Mouse (Mus musculus): ENCODE data around the gene Ankrd23. TPM values are rescaled to one million over a fixed set of nuclear protein-coding genes. Genes with fewer than 3 reads are reported as not detected.
A peak's percentile ranks its signal among the peaks of the same experiment; 100 is the strongest.

Gene Ankrd23
- polyA plus RNA-seq, 1 experiment from 2014 or later: 17.0 TPM

DNA sequence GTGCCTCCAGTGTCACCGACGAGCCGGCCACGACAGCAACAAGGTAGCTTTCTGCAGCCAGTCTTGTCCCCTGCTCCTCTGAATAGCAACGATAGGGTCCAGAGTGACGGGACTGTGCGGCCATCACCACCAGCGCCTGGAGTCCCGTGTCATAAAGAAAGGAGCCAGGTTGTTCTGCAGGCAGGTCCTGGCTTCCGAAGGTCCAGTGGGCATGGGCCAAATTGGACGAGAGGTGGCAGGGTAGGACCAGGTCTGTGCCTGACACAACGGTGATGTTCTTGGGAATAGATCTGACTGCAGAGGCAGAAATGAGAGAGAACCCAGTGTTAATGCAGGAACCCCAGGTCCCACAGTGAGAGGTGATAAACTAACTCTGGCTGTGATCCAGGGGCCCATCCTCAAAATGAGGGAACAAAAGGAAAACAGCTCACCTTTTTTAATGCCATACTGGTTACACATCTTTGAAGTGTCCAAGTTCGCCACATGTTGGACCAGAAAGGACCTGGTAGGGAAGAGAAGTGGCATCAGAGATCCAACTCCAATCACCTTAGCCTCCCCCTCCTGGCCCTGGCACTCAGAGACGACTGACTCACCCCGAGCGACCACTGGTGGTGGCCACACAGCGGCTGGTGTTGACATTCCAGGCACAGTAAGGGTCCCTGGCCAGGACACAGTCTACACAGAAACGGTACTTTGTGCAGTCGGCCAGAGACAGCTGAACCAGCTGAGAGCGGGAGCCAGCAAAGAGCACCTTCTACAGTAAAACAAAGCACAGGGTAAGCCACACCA, 13.6 kb upstream of the Ankrd23 start:
- Histone ChIP-seq H3K36me3 (ENCODE audit: control insufficient read depth, insufficient read depth, low read length) (peaks cover 41% of the 10 kb centered on the region), H3K9ac (ENCODE audit: low read depth, low read length) (no peak overlapping the region), H3K4me2 (ENCODE audit: low read length) (no peak overlapping the region), H3K4me1 (ENCODE audit: control insufficient read depth, insufficient read depth, low read length) (peaks cover 35% of the 10 kb centered on the region), H3K27ac (ENCODE audit: low read length) (no peak overlapping the region), H3K27me3 (ENCODE audit: control insufficient read depth, insufficient read depth, low read depth, low read length) (no peaks in the 10 kb centered on the region), H3K4me3 (ENCODE audit: low read depth, low read length) (no peak overlapping the region), H3K9me3 (replicated peaks; ENCODE audit: control insufficient read depth, low read length, poor library complexity, severe bottlenecking) (no peaks in the 10 kb centered on the region)
- 80% methylated on average over 20 of the region's 20 CpGs for WGBS
- no peak for ATAC-seq

DNA sequence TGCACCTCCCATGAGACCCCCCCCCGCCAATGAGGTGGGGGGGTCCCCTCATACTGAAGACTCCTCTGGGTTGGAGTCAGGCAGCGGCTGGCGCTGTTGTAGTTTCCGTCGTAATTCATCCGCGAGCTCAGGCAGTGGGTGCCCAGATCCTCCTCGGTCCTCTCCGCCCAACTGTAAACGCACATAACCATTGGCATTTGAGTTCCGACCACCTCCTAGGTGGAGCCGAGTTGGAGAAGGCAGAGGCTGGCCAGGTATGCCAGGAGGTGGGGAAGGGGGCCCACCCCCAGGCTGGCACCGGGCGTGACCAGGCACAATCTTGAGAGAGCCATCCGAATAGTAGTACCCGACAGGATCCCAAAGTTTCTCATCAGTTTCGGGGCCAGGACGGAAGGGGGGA, 12.8 kb upstream of the Ankrd23 start:
- no peak overlapping the region for H3K27ac ChIP-seq (ENCODE audit: low read length)
- WGBS: 89% methylated on average over 18 of the region's 18 CpGs
- H3K4me3 ChIP-seq (ENCODE audit: low read depth, low read length): no peak overlapping the region
- H3K4me2 ChIP-seq (ENCODE audit: low read length): no peak overlapping the region
- no peak for ATAC-seq
- H3K9me3 ChIP-seq (replicated peaks; ENCODE audit: control insufficient read depth, low read length, poor library complexity, severe bottlenecking): no peaks in the 10 kb centered on the region
- H3K27me3 ChIP-seq (ENCODE audit: control insufficient read depth, insufficient read depth, low read depth, low read length): no peaks in the 10 kb centered on the region
- H3K9ac ChIP-seq (ENCODE audit: low read depth, low read length): no peak overlapping the region
- H3K4me1 ChIP-seq (ENCODE audit: control insufficient read depth, insufficient read depth, low read length): peaks cover 27% of the 10 kb centered on the region
- H3K36me3 ChIP-seq (ENCODE audit: control insufficient read depth, insufficient read depth, low read length): peaks cover 41% of the 10 kb centered on the region

DNA sequence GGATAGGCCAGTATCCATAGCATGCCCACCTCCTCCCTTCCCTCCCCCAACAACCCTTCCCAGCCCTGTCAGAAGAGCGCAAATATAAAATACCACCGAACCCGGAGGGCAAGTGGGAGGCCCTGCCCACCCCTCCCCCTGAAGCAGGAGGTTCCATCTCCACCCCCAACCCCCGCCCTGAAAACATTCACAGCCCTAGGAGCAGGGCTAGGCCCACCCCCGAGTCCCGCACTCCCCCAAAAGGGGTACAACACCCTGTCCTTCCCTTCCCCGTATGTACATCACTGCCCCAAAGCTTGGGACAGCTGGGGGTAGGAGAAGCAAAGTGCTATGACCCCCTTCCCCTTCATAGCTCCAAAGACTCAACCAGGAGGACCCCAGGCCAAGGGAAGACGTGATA, 12.1 kb upstream of the Ankrd23 start:
- Histone ChIP-seq H3K9ac (ENCODE audit: low read depth, low read length) (0 out of 2 replicates have a peak overlapping the region, but pooled peaks have one; percentile 7), H3K4me1 (ENCODE audit: control insufficient read depth, insufficient read depth, low read length) (peaks cover 22% of the 10 kb centered on the region), H3K36me3 (ENCODE audit: control insufficient read depth, insufficient read depth, low read length) (peaks cover 41% of the 10 kb centered on the region), H3K4me2 (ENCODE audit: low read length) (no peak overlapping the region), H3K4me3 (ENCODE audit: low read depth, low read length) (no peak overlapping the region), H3K27ac (ENCODE audit: low read length) (no peak overlapping the region), H3K27me3 (ENCODE audit: control insufficient read depth, insufficient read depth, low read depth, low read length) (no peaks in the 10 kb centered on the region), H3K9me3 (replicated peaks; ENCODE audit: control insufficient read depth, low read length, poor library complexity, severe bottlenecking) (no peaks in the 10 kb centered on the region)
- WGBS: 50% methylated on average over 8 of the region's 8 CpGs
- ATAC-seq: no peak

DNA sequence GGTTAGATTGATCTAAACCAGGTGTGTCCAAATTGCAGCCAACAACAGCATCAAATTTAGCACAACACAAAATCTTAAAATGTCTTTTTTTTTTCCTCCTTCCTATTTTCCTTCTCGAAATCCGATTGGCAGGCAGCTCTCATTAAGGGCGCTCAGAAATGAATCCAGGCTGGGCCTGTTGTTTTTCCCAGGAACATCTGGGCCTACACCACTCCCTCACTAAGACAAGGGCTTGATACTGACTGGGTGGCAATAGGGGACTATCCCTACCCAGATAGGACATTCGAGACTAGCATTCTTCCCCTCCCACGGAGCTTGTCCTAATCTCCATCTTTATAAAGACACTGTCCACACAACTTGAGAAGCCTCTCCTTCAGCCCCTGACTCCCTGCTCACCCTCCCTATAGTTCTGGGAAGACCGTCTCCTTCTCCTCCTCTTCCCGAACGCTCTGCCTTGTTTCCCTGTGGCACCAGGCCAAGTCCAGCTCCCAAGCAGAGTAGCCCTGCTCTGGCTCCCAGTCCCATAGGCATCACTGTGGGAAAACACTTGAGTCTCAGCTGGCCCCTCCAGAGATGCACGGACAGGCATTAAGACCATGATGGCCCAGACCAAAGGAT, 11.4 kb upstream of the Ankrd23 start:
- Histone ChIP-seq H3K4me1 (ENCODE audit: control insufficient read depth, insufficient read depth, low read length) (peaks cover 23% of the 10 kb centered on the region), H3K4me2 (ENCODE audit: low read length) (no peak overlapping the region), H3K9me3 (replicated peaks; ENCODE audit: control insufficient read depth, low read length, poor library complexity, severe bottlenecking) (no peaks in the 10 kb centered on the region), H3K27me3 (ENCODE audit: control insufficient read depth, insufficient read depth, low read depth, low read length) (no peaks in the 10 kb centered on the region), H3K36me3 (ENCODE audit: control insufficient read depth, insufficient read depth, low read length) (peaks cover 36% of the 10 kb centered on the region), H3K9ac (ENCODE audit: low read depth, low read length) (0 out of 2 replicates have a peak overlapping the region, but pooled peaks have one; percentile 1), H3K4me3 (ENCODE audit: low read depth, low read length) (no peak overlapping the region), H3K27ac (ENCODE audit: low read length) (peak overlapping the region; percentile 70)
- 29% methylated on average over 9 of the region's 9 CpGs for whole genome bisulfite sequencing
- no peak for ATAC-seq

DNA sequence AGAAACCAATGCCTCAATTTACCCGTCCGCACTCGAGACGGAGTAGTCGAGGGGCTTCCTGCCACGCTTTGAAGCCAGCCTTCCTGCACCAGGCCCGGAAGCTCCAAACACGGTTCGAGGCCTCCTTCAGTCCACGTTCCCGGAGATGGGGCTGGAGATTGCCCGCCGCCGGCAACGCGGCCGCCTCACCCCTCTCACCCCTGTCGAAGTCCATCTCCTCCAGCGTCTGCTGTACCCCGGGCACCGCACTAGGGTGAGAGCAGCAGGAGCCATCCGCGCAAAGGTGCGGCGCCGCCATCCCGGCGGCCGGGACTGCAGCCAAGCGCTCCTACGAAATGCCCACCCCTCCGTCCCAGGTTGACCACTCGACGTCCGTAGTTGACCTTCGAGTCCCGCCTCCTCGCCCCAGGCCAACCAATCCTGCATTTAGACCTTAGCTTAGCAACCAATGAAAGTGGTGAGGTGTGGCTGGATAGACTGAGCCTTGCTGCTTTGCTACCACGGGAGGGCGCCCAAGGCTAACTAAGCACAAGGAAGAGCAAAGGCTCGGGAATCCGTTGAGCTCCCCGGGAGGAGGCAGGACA, 10.3 kb upstream of the Ankrd23 start, which contains the start of gene Ankrd39:
Gene Ankrd39, minus strand, starts transcription at position 558 of the 584 bp plus-strand sequence.
- peak within 1 kb of the TSS; percentile 92 for H3K9ac ChIP-seq (ENCODE audit: low read depth, low read length)
- H3K4me1 ChIP-seq (ENCODE audit: control insufficient read depth, insufficient read depth, low read length): peaks cover 23% of the 10 kb centered on the region
- H3K4me3 ChIP-seq (ENCODE audit: low read depth, low read length): peak within 1 kb of the TSS; percentile 69
- H3K9me3 ChIP-seq (replicated peaks; ENCODE audit: control insufficient read depth, low read length, poor library complexity, severe bottlenecking): no peaks in the 10 kb centered on the region
- peak; percentile 96 for ATAC-seq
- H3K4me2 ChIP-seq (ENCODE audit: low read length): peak within 1 kb of the TSS; percentile 76
- no peaks in the 10 kb centered on the region for H3K27me3 ChIP-seq (ENCODE audit: control insufficient read depth, insufficient read depth, low read depth, low read length)
- peaks cover 26% of the 10 kb centered on the region for H3K36me3 ChIP-seq (ENCODE audit: control insufficient read depth, insufficient read depth, low read length)
- peak within 1 kb of the TSS; percentile 81 for H3K27ac ChIP-seq (ENCODE audit: low read length)
- WGBS: under 1% methylated on average over 43 of the region's 43 CpGs

DNA sequence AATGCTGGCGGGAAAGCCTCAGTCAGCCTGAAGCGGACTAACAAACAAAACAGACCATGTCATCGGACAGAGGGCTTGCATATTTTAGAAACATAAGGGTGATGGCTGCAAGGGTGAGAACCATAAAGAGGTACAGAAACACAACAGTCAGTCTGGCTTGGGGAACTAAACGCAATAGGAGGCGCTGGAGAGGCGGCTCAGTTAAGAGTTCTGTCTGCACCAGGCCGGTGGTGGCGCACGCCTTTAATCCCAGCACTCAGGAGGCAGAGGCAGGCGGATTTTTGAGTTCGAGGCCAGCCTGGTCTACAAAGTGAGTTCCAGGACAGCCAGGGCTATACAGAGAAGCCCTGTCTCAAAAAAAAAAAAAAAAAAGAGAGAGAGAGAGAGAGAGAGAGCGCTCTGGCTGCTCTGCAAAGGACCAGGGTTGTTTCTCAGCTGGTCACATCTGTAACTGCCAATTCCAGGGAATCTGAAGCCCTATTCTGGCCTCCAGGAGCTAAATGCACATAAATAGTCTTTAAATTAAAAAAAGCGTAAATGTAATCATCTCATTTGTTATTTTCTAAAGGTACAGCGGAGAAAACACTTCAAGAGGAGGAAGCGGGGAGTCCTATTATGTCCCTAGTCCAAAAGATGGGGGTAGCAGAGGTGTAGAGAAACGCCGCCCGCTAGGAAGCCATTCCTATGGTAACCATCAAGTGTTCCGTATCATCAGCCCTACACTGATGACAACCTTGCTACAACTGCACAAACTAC, 9.3 kb upstream of the Ankrd23 start:
- Histone ChIP-seq H3K27ac (ENCODE audit: low read length) (no peak overlapping the region), H3K27me3 (ENCODE audit: control insufficient read depth, insufficient read depth, low read depth, low read length) (no peaks in the 10 kb centered on the region), H3K36me3 (ENCODE audit: control insufficient read depth, insufficient read depth, low read length) (peaks cover 26% of the 10 kb centered on the region), H3K4me1 (ENCODE audit: control insufficient read depth, insufficient read depth, low read length) (peaks cover 23% of the 10 kb centered on the region), H3K9ac (ENCODE audit: low read depth, low read length) (peak overlapping the region; percentile 92; the same call in 1 of the 2 replicates), H3K4me3 (ENCODE audit: low read depth, low read length) (peak overlapping the region; percentile 69), H3K9me3 (replicated peaks; ENCODE audit: control insufficient read depth, low read length, poor library complexity, severe bottlenecking) (no peaks in the 10 kb centered on the region), H3K4me2 (ENCODE audit: low read length) (peak overlapping the region; percentile 76)
- ATAC-seq: 0 out of 2 replicates have a peak, but pooled peaks have one; percentile 1
- WGBS: 64% methylated on average over 18 of the region's 19 CpGs

DNA sequence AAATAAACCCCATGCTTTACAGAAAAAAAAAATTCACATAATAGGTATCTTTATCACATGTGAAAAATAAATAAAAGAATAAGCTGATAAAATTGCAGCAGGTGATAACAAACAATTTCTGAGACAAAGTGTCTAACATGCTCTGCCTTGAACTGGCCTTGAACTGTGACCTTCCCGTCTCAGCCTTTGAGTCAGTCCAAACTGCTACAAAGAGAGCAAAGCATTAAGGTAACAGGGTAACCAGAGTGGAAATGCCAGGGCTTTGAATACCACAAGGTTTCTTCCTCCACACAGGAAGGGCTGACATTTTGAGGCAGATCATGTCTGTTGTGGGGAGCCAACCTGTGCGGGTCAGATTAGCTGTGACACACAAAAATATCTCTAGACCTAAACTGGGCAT, 8.7 kb upstream of the Ankrd23 start:
- Histone ChIP-seq H3K36me3 (ENCODE audit: control insufficient read depth, insufficient read depth, low read length) (peaks cover 24% of the 10 kb centered on the region), H3K9ac (ENCODE audit: low read depth, low read length) (no peak overlapping the region), H3K4me2 (ENCODE audit: low read length) (peak overlapping the region; percentile 4; the same call in 1 of the 2 replicates), H3K9me3 (replicated peaks; ENCODE audit: control insufficient read depth, low read length, poor library complexity, severe bottlenecking) (no peaks in the 10 kb centered on the region), H3K27ac (ENCODE audit: low read length) (no peak overlapping the region), H3K27me3 (ENCODE audit: control insufficient read depth, insufficient read depth, low read depth, low read length) (no peaks in the 10 kb centered on the region), H3K4me1 (ENCODE audit: control insufficient read depth, insufficient read depth, low read length) (peaks cover 23% of the 10 kb centered on the region), H3K4me3 (ENCODE audit: low read depth, low read length) (no peak overlapping the region)
- ATAC-seq: no peak
- WGBS: 83% methylated on average over 2 of the region's 2 CpGs

DNA sequence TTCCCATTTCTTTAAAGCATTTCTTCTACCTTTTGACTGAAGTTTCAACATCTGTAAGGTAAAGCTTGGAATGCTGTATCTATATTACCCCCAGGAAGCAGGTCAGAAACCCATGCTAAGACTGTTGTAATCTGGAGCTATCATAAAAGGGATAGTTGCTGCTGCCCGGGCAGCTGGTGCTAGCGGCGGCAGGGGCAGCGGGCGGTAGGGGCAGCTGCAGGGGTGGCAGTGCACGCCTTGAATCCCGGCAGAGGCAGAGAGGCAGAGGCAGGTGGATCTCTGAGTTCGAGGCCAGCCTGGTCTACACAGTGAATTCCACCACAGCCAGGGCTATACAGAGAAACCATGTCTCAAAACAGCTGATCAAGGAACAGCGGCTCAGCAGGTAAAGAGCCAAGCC, 6.2 kb upstream of the Ankrd23 start:
- Histone ChIP-seq H3K9me3 (replicated peaks; ENCODE audit: control insufficient read depth, low read length, poor library complexity, severe bottlenecking) (no peaks in the 10 kb centered on the region), H3K27ac (ENCODE audit: low read length) (no peak overlapping the region), H3K4me2 (ENCODE audit: low read length) (no peak overlapping the region), H3K4me3 (ENCODE audit: low read depth, low read length) (no peak overlapping the region), H3K4me1 (ENCODE audit: control insufficient read depth, insufficient read depth, low read length) (peaks cover 11% of the 10 kb centered on the region; the same call in 1 of the 2 replicates), H3K27me3 (ENCODE audit: control insufficient read depth, insufficient read depth, low read depth, low read length) (no peaks in the 10 kb centered on the region), H3K36me3 (ENCODE audit: control insufficient read depth, insufficient read depth, low read length) (peaks cover 16% of the 10 kb centered on the region), H3K9ac (ENCODE audit: low read depth, low read length) (no peak overlapping the region)
- ATAC-seq: no peak
- WGBS: 92% methylated on average over 9 of the region's 9 CpGs

Data from midbrain, embryonic 16.5 days (tissue).